Mouse (Mus musculus): ENCODE data around the gene Uchl4.
"Not testable (repeated sequence)": the region's sequence is repeated elsewhere in the genome, so short reads cannot be mapped to it uniquely, and the experiment has no call there.

Gene Uchl4

GRCm38 (mm10) chr9:64231674-64232073 lies 3.3 kb upstream of the Uchl4 start:
- DNase-seq (ENCODE audit: low spot score): no peak

GRCm38 (mm10) chr9:64232257-64232957 lies 2.6 kb upstream of the Uchl4 start:
- no peak for DNase-seq (ENCODE audit: low spot score)

- no peak for DNase-seq (ENCODE audit: low spot score)
These were observed 1.3 kb upstream of the Uchl4 start for GRCm38 (mm10) chr9:64233656-64234055.

GRCm38 (mm10) chr9:64236056-64236455 lies 1.1 kb downstream of the Uchl4 start:
- no peak for DNase-seq (ENCODE audit: low spot score)

GRCm38 (mm10) chr9:64240116-64240515 lies 5.1 kb downstream of the Uchl4 start:
- no peak for DNase-seq (ENCODE audit: low spot score)

GRCm38 (mm10) chr9:64240681-64241080 lies 5.7 kb downstream of the Uchl4 start:
- no peak for DNase-seq (ENCODE audit: low spot score)

GRCm38 (mm10) chr9:64242381-64242831 lies 7.4 kb downstream of the Uchl4 start:
- no peak for DNase-seq (ENCODE audit: low spot score)

- DNase-seq (ENCODE audit: low spot score): no peak
These were observed 14.4 kb downstream of the Uchl4 start for GRCm38 (mm10) chr9:64249371-64249770.

- no peak for DNase-seq (ENCODE audit: low spot score)
These were observed 15.2 kb downstream of the Uchl4 start for GRCm38 (mm10) chr9:64250111-64250730.

- peak; percentile 17 for DNase-seq (ENCODE audit: low spot score)
These were observed 17.6 kb downstream of the Uchl4 start for GRCm38 (mm10) chr9:64252591-64253020.

GRCm38 (mm10) chr9:64253021-64253904 lies 18.3 kb downstream of the Uchl4 start, which contains the start of gene Map2k1:
Gene Map2k1 (minus strand): TSS chr9:64253631.
- peak; percentile 99 for DNase-seq (ENCODE audit: low spot score)

GRCm38 (mm10) chr9:64255422-64255821 lies 20.4 kb downstream of the Uchl4 start:
- DNase-seq (ENCODE audit: low spot score): no peak

GRCm38 (mm10) chr9:64256204-64256603 lies 21.2 kb downstream of the Uchl4 start:
- no peak for DNase-seq (ENCODE audit: low spot score)

- DNase-seq (ENCODE audit: low spot score): no peak
These were observed 24.9 kb downstream of the Uchl4 start for GRCm38 (mm10) chr9:64259906-64260305.

GRCm38 (mm10) chr9:64261023-64261422 lies 26.0 kb downstream of the Uchl4 start:
- DNase-seq (ENCODE audit: low spot score): no peak

GRCm38 (mm10) chr9:64264813-64265212 lies 29.8 kb downstream of the Uchl4 start:
- no peak for DNase-seq (ENCODE audit: low spot score)

- DNase-seq (ENCODE audit: low spot score): no peak
These were observed 32.2 kb downstream of the Uchl4 start for GRCm38 (mm10) chr9:64267231-64267630.

GRCm38 (mm10) chr9:64268196-64268595 lies 33.2 kb downstream of the Uchl4 start:
- no peak for DNase-seq (ENCODE audit: low spot score)

GRCm38 (mm10) chr9:64268836-64269235 lies 33.8 kb downstream of the Uchl4 start:
- not testable (repeated sequence) for DNase-seq (ENCODE audit: low spot score)

GRCm38 (mm10) chr9:64271249-64271648 lies 36.2 kb downstream of the Uchl4 start:
- no peak for DNase-seq (ENCODE audit: low spot score)

- DNase-seq (ENCODE audit: low spot score): peak; percentile 2
These were observed 37.6 kb downstream of the Uchl4 start for GRCm38 (mm10) chr9:64272611-64273010.

GRCm38 (mm10) chr9:64273757-64274156 lies 38.8 kb downstream of the Uchl4 start:
- DNase-seq (ENCODE audit: low spot score): no peak

- no peak for DNase-seq (ENCODE audit: low spot score)
These were observed 39.3 kb downstream of the Uchl4 start for GRCm38 (mm10) chr9:64274291-64274690.

Data from ovary, postnatal 10 days (tissue).